Mouse (Mus musculus) kidney, adult 2 months (tissue): ENCODE data around the gene Pcyox1. TPM values are rescaled to one million over a fixed set of nuclear protein-coding genes. Genes with fewer than 3 reads are reported as not detected.
A peak's percentile ranks its signal among the peaks of the same experiment; 100 is the strongest.

Experiments used
- DNase-seq: peaks from one replicate; pipeline ENCODE4 v3.0.0; 2021
- H3K27ac ChIP-seq: fragments of 200-500 bp; 2 replicates; pipeline ENCODE4 v1.5.1; 2012; ENCODE audit warnings: low read depth, low read length, control low read depth, inconsistent platforms; ENCODE audit not compliant: insufficient read depth
- H3K27me3 ChIP-seq: fragments of 200-500 bp; replicated peaks from 2 replicates; pipeline ENCODE4 v1.6.1; 2012; ENCODE audit warnings: mild to moderate bottlenecking, moderate library complexity, low read length, inconsistent platforms; ENCODE audit not compliant: control insufficient read depth, insufficient read depth
- H3K36me3 ChIP-seq: fragments of 200-500 bp; 2 replicates; pipeline ENCODE4 v1.6.1; 2012; ENCODE audit warnings: mild to moderate bottlenecking, moderate library complexity, low read length, inconsistent platforms; ENCODE audit not compliant: control insufficient read depth, insufficient read depth
- H3K4me1 ChIP-seq: fragments of 200-500 bp; 2 replicates; pipeline ENCODE4 v1.6.1; 2011; ENCODE audit warnings: low read length; ENCODE audit not compliant: control insufficient read depth, insufficient read depth
- H3K4me3 ChIP-seq: fragments of 200-500 bp; 2 replicates; pipeline ENCODE4 v1.5.1; 2011; ENCODE audit warnings: mild to moderate bottlenecking, low read depth, low read length, control low read depth; ENCODE audit not compliant: insufficient read depth
- CTCF ChIP-seq: fragments of 200-500 bp; conservative IDR thresholded peaks from 2 replicates; pipeline ENCODE4 v1.5.1; 2011; ENCODE audit warnings: low read depth, mild to moderate bottlenecking, control low read depth, low read length, moderate library complexity, mixed read lengths; ENCODE audit not compliant: insufficient read depth, insufficient read length
- POLR2A ChIP-seq: fragments of 200-500 bp; IDR thresholded peaks from one replicate; pipeline ENCODE4 v1.6.1; 2011; ENCODE audit warnings: low read depth, low read length, control low read depth
- WGBS: fragments of 180-500 bp; shearing (Covaris S2); methylation state at CpG from one replicate; pipeline ENCODE4 v1.1.7; 2018; 5-methylcytosine and 5-hydroxymethylcytosine counted together
- polyA plus RNA-seq: library from polyadenylated mRNA; depleted of rRNA; stranded (reverse); fragments of >200 nt; gene quantifications from 2 replicates; pipeline ENCODE4 v1.2.3, GENCODE M21; 2012

Pcyox1 gene
- polyA plus RNA-seq, 1 experiment = 56.4 TPM

GRCm38 (mm10) chr6:86365371-86366124, 31.4 kb downstream of the Pcyox1 start, which contains the start of gene Fam136a:
TSS of gene Fam136a (plus strand) at chr6:86365646.
- Histone ChIP-seq H3K4me3 (peak within 1 kb of the TSS; percentile 63), H3K27ac (peak within 1 kb of the TSS; percentile 73), H3K36me3 (no peaks in the 10 kb centered on the region), H3K27me3 (no peaks in the 10 kb centered on the region), H3K4me1 (peaks cover 10% of the 10 kb centered on the region)
- WGBS = under 1% methylated on average over 73 of the region's 76 CpGs
- TF ChIP-seq POLR2A (peak; percentile 11), CTCF (peak; percentile 94)
- peak; percentile 98 for DNase-seq

DNA sequence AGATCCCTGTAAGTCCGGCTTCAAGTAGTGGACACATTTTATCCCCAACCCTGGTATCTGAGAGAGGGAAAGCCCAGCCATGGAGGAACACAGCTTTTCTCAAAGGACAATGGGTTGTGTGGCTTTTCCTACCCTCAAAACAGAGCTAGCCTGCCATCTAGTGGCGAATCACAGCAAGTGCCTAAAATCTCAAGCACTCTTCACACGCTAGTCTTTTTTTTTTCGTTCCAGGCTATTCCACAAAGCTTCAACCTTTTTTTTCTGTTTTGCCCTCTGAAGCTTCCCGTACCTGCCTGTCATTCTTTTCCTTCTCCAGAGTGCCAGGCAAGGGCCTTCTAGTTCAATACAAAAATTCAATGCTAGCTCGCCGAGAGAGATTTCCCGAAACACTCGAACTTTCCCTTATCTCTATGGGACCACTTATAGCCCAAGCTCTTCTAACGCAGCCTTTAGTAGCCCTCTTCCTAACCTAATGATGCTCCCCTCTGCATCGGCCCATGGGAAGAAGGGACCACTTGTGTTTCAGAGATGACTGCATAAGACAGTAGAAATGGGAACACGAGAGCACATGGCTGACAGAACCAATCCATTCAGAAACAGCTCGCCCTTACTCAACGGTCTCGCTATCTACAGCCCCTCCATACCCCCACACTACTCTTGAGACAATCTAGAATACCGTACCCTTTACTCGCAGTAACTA, 32.4 kb downstream of the Pcyox1 start:
- H3K4me1 ChIP-seq = peaks cover 11% of the 10 kb centered on the region; the same call in 1 of the 2 replicates
- H3K27me3 ChIP-seq = no peaks in the 10 kb centered on the region
- no peaks in the 10 kb centered on the region for H3K36me3 ChIP-seq
- TF ChIP-seq CTCF (peak; percentile 92), POLR2A (no peak)
- peak; percentile 84 for DNase-seq
- H3K4me3 ChIP-seq = peak overlapping the region; percentile 59
- under 1% methylated on average over 17 of the region's 17 CpGs for WGBS
- H3K27ac ChIP-seq = no peak overlapping the region

DNA sequence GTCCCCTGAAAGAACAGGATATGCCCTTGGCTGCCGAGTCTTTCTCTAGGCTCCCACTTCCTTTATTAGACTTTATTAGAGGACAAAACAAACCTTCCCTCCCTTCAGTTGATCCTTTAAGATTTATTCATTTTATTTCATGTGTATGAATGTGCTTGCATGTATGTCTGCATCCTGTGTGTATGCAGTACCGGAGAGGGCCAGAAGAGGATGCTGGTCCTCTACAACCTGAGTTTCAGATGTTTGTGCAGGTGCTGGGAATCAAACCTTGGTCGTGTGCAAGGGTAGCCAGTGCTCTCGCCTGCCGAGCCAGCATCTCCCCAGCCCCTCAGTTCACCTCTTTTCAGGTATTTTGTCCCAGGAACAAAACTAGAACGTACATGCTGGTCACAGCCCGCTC, 35.6 kb downstream of the Pcyox1 start:
- Histone ChIP-seq H3K4me1 (peaks cover 7% of the 10 kb centered on the region; the same call in 1 of the 2 replicates), H3K27ac (no peak overlapping the region), H3K27me3 (no peaks in the 10 kb centered on the region), H3K4me3 (no peak overlapping the region), H3K36me3 (no peaks in the 10 kb centered on the region)
- WGBS = 89% methylated on average over 7 of the region's 7 CpGs
- TF ChIP-seq CTCF (no peak), POLR2A (no peak)
- DNase-seq = no peak

- 32% methylated on average over 7 of the region's 7 CpGs for WGBS
- no peaks in the 10 kb centered on the region for H3K36me3 ChIP-seq
- DNase-seq = peak; percentile 86
- peaks cover 4% of the 10 kb centered on the region; the same call in 1 of the 2 replicates for H3K4me1 ChIP-seq
- no peaks in the 10 kb centered on the region for H3K27me3 ChIP-seq
- no peak overlapping the region for H3K27ac ChIP-seq
- no peak overlapping the region for H3K4me3 ChIP-seq
- TF ChIP-seq POLR2A (no peak), CTCF (no peak)
These were observed 36.3 kb downstream of the Pcyox1 start for GRCm38 (mm10) chr6:86360691-86361090.

GRCm38 (mm10) chr6:86356956-86357355, 40.0 kb downstream of the Pcyox1 start:
- WGBS = 58% methylated on average over 9 of the region's 9 CpGs
- H3K4me1 ChIP-seq = peaks cover 4% of the 10 kb centered on the region; the same call in 1 of the 2 replicates
- DNase-seq = no peak

GRCm38 (mm10) chr6:86354948-86355347, 42.0 kb downstream of the Pcyox1 start:
- no peak for DNase-seq
- Histone ChIP-seq H3K27me3 (no peaks in the 10 kb centered on the region), H3K4me1 (no peaks in the 10 kb centered on the region), H3K27ac (no peak overlapping the region), H3K4me3 (no peak overlapping the region), H3K36me3 (no peaks in the 10 kb centered on the region)
- 90% methylated on average over 3 of the region's 3 CpGs for WGBS
- no peak for TF ChIP-seq POLR2A
- no peak; the same call in 1 of the 2 replicates for TF ChIP-seq CTCF

More at GRCm38 (mm10) chr6:86356956-86357355, 40.0 kb downstream of the Pcyox1 start:
- TF ChIP-seq POLR2A (no peak), CTCF (no peak)
- Histone ChIP-seq H3K27me3 (no peaks in the 10 kb centered on the region), H3K4me3 (no peak overlapping the region), H3K27ac (no peak overlapping the region), H3K36me3 (no peaks in the 10 kb centered on the region)

DNA sequence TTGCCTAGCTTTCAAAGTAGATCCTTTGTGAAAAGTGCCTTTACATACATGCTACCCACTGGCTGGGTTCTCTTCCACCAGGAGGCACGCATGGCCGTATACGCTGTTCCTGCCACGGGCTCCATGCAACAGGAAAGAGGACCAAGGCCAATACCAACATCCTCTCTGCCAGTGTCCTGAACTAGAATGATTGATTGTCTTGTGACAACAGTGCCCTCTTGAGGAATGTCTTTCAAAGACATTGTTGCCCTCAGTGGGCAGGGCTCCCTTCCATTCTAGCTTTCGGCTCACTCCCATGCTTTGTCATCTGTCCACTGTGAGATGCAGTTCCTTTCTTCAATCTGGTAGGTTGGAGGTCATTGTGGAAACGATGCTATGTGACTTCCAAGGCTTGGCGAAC, 47.7 kb downstream of the Pcyox1 start:
- WGBS = 37% methylated on average over 7 of the region's 7 CpGs
- Histone ChIP-seq H3K27me3 (no peaks in the 10 kb centered on the region), H3K4me1 (no peaks in the 10 kb centered on the region), H3K36me3 (no peaks in the 10 kb centered on the region), H3K4me3 (no peak overlapping the region), H3K27ac (no peak overlapping the region)
- peak; percentile 28 for DNase-seq
- TF ChIP-seq POLR2A = no peak
- TF ChIP-seq CTCF = peak; percentile 60
